Mouse (Mus musculus) macrophage (primary cell): Measurements from ENCODE around the gene Gls. TPM values are rescaled to one million over a fixed set of nuclear protein-coding genes. Genes with fewer than 3 reads are reported as not detected.

ENCODE experiments used
- H3K27ac ChIP-seq: fragments of 350-480 bp; formaldehyde crosslinking; 2 replicates; pipeline ENCODE4 v1.9.0; 2021
- H3K36me3 ChIP-seq: fragments of 350-480 bp; formaldehyde crosslinking; 2 replicates; pipeline ENCODE4 v1.9.0; 2021; ENCODE audit errors: inconsistent target
- H3K4me3 ChIP-seq: fragments of 350-480 bp; formaldehyde crosslinking; 2 replicates; pipeline ENCODE4 v1.9.0; 2021; ENCODE audit errors: inconsistent target
- H3K79me2 ChIP-seq: fragments of 350-480 bp; formaldehyde crosslinking; 2 replicates; pipeline ENCODE4 v1.9.0; 2021; ENCODE audit errors: inconsistent target
- WGBS: methylation state at CpG from one replicate; pipeline ENCODE4 v1.1.7; 2026; ENCODE audit warnings: inconsistent platforms; ENCODE audit not compliant: missing documents; 5-methylcytosine and 5-hydroxymethylcytosine counted together
- polyA plus RNA-seq: library from polyadenylated mRNA; stranded (reverse); fragments of 250-400 nt; gene quantifications from 3 replicates; pipeline ENCODE4 v1.2.4, GENCODE M21; 2018; ENCODE audit warnings: inconsistent platforms
- total RNA-seq, 78 experiments: library from RNA; depleted of rRNA; stranded (reverse); fragments of 250-400 nt; gene quantifications; 1 replicate in 9 of 78; 2 replicates in 24 of 78; 3 replicates in 43 of 78; 4 replicates in 2 of 78; pipeline ENCODE4 v1.2.4; 2018; ENCODE audit warnings: inconsistent platforms in 56 of 78

Gene Gls
- 1,000 to 10,000 TPM in 2 of 26 experiments, 100 to 1,000 TPM in 24; 452 to 1,021 (median 613) TPM for total RNA-seq (2018; cell fraction: chromatin; rRNA removed)
- total RNA-seq (2018; cell fraction: cytosol; rRNA removed) = 10 to 100 TPM; 29.1 to 76.3 (median 52.1) TPM
- 100 to 1,000 TPM; 185 to 781 (median 304) TPM for total RNA-seq (2018; cell fraction: nucleus; rRNA removed)
- polyA plus RNA-seq = 26.4 to 59.2 TPM (median 49.4 TPM) in 3 replicates

GRCm38 (mm10) chr1:52233143-52233713, at the start of gene Gls:
Gene Gls, minus strand, starts transcription at chr1:52233232.
- peak within 1 kb of the TSS; percentile 76 for H3K4me3 ChIP-seq
- peak within 1 kb of the TSS; percentile 33 for H3K27ac ChIP-seq
- no peaks in the 10 kb centered on the region for H3K36me3 ChIP-seq
- WGBS = 2% methylated on average over 32 of the region's 46 CpGs
- peaks cover 39% of the 10 kb centered on the region for H3K79me2 ChIP-seq

GRCm38 (mm10) chr1:52279831-52280595, 47.0 kb upstream of the Gls start:
- 90% methylated on average over 7 of the region's 7 CpGs for WGBS
- H3K36me3 ChIP-seq = no peaks in the 10 kb centered on the region
- H3K27ac ChIP-seq = no peak overlapping the region
- H3K79me2 ChIP-seq = no peaks in the 10 kb centered on the region
- no peak overlapping the region for H3K4me3 ChIP-seq

GRCm38 (mm10) chr1:52279331-52279730, 46.3 kb upstream of the Gls start:
- no peak overlapping the region for H3K27ac ChIP-seq
- WGBS = 89% methylated on average over 3 of the region's 3 CpGs
- no peaks in the 10 kb centered on the region for H3K36me3 ChIP-seq
- no peaks in the 10 kb centered on the region for H3K79me2 ChIP-seq
- no peak overlapping the region for H3K4me3 ChIP-seq

GRCm38 (mm10) chr1:52278073-52278472, 45.0 kb upstream of the Gls start:
- H3K79me2 ChIP-seq = no peaks in the 10 kb centered on the region
- H3K27ac ChIP-seq = no peak overlapping the region
- H3K4me3 ChIP-seq = no peak overlapping the region
- 92% methylated on average over 6 of the region's 6 CpGs for WGBS
- no peaks in the 10 kb centered on the region for H3K36me3 ChIP-seq

GRCm38 (mm10) chr1:52274210-52274609, 41.2 kb upstream of the Gls start:
- WGBS = 44% methylated on average over 3 of the region's 3 CpGs
- Histone ChIP-seq H3K4me3 (no peak overlapping the region), H3K36me3 (no peaks in the 10 kb centered on the region), H3K79me2 (no peaks in the 10 kb centered on the region), H3K27ac (no peak overlapping the region)

- Histone ChIP-seq H3K36me3 (no peaks in the 10 kb centered on the region), H3K4me3 (no peak overlapping the region)
- 94% methylated on average over 5 of the region's 5 CpGs for WGBS
Measured at GRCm38 (mm10) chr1:52272018-52272678, 39.1 kb upstream of the Gls start.

GRCm38 (mm10) chr1:52270354-52270753, 37.3 kb upstream of the Gls start:
- H3K79me2 ChIP-seq = no peaks in the 10 kb centered on the region
- H3K27ac ChIP-seq = no peak overlapping the region
- H3K36me3 ChIP-seq = no peaks in the 10 kb centered on the region
- WGBS = 92% methylated on average over 9 of the region's 9 CpGs
- no peak overlapping the region for H3K4me3 ChIP-seq

More at GRCm38 (mm10) chr1:52272018-52272678, 39.1 kb upstream of the Gls start:
- no peak overlapping the region for H3K27ac ChIP-seq
- H3K79me2 ChIP-seq = no peaks in the 10 kb centered on the region

DNA sequence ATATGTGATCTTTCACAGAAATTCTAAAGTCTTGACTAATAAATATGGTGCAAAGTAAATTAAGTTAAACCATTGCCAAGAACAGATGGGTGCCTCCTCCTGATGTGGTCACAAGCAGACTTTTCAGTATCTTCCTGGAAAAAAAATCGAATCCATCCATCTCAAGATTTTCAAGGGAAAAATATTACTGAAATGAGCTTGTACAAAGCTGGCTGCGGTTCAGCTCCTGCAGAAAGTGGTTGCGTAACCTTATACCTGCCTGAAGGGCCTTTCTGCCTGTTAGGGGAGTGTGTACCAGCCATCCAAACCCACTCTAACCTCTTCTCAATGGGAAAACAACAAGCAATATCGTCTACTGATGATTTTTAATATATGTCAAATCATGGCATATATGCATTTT, 36.6 kb upstream of the Gls start:
- H3K4me3 ChIP-seq = no peak overlapping the region
- no peak overlapping the region for H3K27ac ChIP-seq
- H3K36me3 ChIP-seq = no peaks in the 10 kb centered on the region
- WGBS = 83% methylated on average over 4 of the region's 4 CpGs
- H3K79me2 ChIP-seq = no peaks in the 10 kb centered on the region

DNA sequence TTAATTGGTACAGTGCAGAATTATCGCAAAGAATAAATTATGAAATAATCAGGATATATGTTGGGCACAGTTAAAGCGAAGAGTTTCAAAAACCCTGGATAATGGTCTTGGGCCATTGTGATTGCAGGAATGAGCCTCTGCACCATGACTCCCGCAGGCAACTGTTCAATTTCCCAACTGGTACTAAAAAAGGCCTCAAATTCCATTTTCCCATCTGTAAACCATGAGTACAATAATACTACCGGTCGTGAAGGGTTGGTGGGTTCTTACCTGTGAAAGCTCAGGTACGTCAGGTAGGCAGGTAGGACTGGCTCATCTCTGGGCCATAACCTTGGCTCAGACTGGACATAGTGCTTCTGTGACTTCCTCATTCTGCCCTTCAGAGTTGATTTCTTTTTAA, 35.0 kb upstream of the Gls start:
- Histone ChIP-seq H3K27ac (no peak overlapping the region), H3K4me3 (no peak overlapping the region), H3K79me2 (no peaks in the 10 kb centered on the region), H3K36me3 (no peaks in the 10 kb centered on the region)
- WGBS = 91% methylated on average over 6 of the region's 6 CpGs

GRCm38 (mm10) chr1:52267606-52268005, 34.6 kb upstream of the Gls start:
- Histone ChIP-seq H3K27ac (no peak overlapping the region), H3K4me3 (no peak overlapping the region), H3K36me3 (no peaks in the 10 kb centered on the region), H3K79me2 (no peaks in the 10 kb centered on the region)
- WGBS = 19% methylated on average over 3 of the region's 3 CpGs

DNA sequence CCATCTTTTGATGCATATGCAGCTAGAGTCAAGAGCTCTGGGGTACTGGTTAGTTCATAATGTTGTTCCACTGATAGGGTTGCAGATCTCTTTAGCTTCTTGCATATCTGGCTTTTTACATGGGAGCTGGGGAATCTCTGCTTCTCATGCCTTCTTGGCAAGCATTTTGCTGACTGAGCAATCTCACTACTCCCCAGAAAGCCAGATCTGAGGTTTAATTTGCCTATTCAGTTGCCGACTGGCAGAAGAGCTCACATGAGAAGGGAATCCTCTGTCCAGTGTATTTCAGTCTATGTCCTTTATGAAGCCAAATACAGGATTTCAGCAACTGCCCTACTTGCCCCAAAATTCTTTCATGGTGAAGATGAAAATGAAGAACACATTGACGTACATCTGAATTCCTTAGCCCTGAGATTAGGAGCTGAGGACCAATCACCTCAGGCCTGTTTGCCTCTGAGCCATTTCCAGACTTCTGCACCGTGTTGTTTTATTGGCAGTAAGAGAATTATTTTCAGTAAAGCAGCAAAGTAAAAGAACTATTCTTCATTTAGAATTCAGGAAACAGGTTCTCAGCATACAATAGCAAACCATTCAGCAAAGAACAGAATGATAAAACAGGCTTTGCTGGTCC, 33.0 kb upstream of the Gls start:
- WGBS = 91% methylated on average over 3 of the region's 3 CpGs
- no peaks in the 10 kb centered on the region for H3K36me3 ChIP-seq
- H3K4me3 ChIP-seq = no peak overlapping the region
- H3K79me2 ChIP-seq = no peaks in the 10 kb centered on the region
- H3K27ac ChIP-seq = no peak overlapping the region

DNA sequence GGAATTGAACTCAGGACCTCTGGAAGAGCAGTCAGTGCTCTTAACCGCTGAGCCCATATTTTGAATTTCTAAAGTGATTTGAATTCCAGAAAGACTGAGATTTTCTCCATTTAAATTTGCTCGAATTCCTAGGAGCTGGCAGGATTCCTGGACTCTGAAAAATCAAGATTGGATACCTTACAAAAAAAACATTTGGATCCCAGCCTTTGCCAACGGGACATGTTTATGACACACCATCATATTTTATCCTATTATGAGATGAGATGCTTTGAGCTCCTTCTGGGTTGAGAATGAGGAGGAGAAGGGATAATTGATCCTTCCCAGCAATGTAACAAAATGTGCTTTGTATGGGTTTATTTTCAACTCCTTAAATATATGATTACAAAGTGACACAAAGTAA, 31.3 kb upstream of the Gls start:
- 91% methylated on average over 3 of the region's 3 CpGs for WGBS
- Histone ChIP-seq H3K79me2 (no peaks in the 10 kb centered on the region), H3K36me3 (no peaks in the 10 kb centered on the region), H3K4me3 (no peak overlapping the region), H3K27ac (no peak overlapping the region)

GRCm38 (mm10) chr1:52260354-52261090, 27.5 kb upstream of the Gls start:
- Histone ChIP-seq H3K79me2 (no peaks in the 10 kb centered on the region), H3K4me3 (no peak overlapping the region), H3K27ac (no peak overlapping the region), H3K36me3 (no peaks in the 10 kb centered on the region)
- 98% methylated on average over 4 of the region's 4 CpGs for WGBS
